Mouse (Mus musculus) lung, adult 2 months (tissue): ENCODE results near the gene Emd.

Experiments used
- CTCF ChIP-seq: fragments of 200-500 bp; IDR thresholded peaks from 2 replicates; pipeline ENCODE4 v1.5.1; 2011; ENCODE audit warnings: mild to moderate bottlenecking, low read length, control low read depth; ENCODE audit not compliant: insufficient read depth
- POLR2A ChIP-seq: fragments of 200-500 bp; IDR thresholded peaks from 2 replicates; pipeline ENCODE4 v1.6.1; 2011; ENCODE audit warnings: low read depth, mild to moderate bottlenecking, control low read depth, low read length, borderline replicate concordance; ENCODE audit errors: extremely low read depth

- TF ChIP-seq CTCF (no peak), POLR2A (no peak)
Observed at GRCm38 (mm10) chrX:74299721-74300120, 45.2 kb downstream of the Emd start.
